Mouse (Mus musculus): ENCODE measurements at regions not wholly inside any gene's neighbourhood (a gene's known extent, or its start where the extent isn't known, plus 50 kb on each side); places are given as distances from the start of the nearest gene placed in this dataset.
"Not testable (repeated sequence)": the region's sequence is repeated elsewhere in the genome, so short reads cannot be mapped to it uniquely, and the experiment has no call there.

DNA sequence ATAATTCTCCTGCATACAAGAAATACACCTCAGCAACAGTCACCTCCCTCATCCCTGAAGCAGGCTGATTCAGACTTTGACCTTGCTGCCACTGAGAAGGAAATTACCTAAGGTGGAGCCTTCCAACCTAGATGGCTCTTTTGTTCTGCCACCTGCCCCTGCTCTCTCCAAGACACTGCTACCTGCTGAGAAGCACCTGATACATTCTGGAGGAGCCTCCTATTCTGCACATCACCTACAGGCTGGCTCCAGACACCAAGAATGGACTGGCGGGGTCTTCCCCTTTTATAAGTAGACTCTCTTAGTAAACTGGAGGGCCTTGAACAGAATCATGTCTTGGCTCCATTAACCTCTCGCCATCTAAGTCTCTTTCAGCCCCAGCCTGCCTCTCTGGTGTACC lies 1149.5 kb upstream of the 2610301B20Rik start:
- H3K4me1 ChIP-seq; H3K27me3 ChIP-seq (ENCODE audit: low read depth, poor library complexity, severe bottlenecking); H3K9me3 ChIP-seq (replicated peaks); H3K4me3 ChIP-seq; H3K27ac ChIP-seq; DNase-seq (ENCODE audit: low spot score); H3K36me3 ChIP-seq: not testable (repeated sequence)
- WGBS, result 90% methylated on average over 2 of the region's 2 CpGs

- no peaks in the 10 kb centered on the region for H3K4me1 ChIP-seq
- no peak for DNase-seq (ENCODE audit: low spot score)
- WGBS, result 82% methylated on average over 4 of the region's 4 CpGs
- no peak overlapping the region for H3K27ac ChIP-seq
- no peaks in the 10 kb centered on the region for H3K27me3 ChIP-seq (ENCODE audit: low read depth, poor library complexity, severe bottlenecking)
- no peak overlapping the region for H3K4me3 ChIP-seq
- no peaks in the 10 kb centered on the region for H3K36me3 ChIP-seq
- H3K9me3 ChIP-seq (replicated peaks), result no peaks in the 10 kb centered on the region
These were observed 1136.6 kb upstream of the 2610301B20Rik start for GRCm38 (mm10) chr4:9737691-9738090.

DNA sequence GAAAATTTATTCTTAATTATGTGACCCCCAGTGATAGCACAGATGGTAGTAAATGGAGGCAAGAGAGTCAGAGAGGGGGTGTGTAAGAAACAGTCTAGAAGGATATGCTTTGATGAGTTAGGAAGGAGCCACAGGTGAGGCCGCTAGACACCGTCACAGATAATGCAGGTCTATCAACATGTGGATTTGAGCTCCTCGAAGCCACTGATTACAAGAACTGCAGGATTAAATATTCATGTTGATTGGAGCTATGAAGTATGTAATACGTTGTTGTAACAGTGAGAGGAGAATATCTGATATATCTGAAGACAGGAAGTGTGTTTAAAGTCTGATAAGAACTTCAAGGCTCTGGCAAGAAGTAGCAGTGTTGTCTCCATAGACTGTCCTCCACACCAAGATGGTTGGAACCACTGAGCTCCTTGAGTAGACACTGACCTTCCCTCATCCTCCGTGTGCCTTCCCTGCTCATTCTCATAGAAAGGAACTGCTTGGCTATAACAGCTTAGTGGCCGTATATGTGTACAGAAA lies 1126.8 kb upstream of the 2610301B20Rik start:
- DNase-seq (ENCODE audit: low spot score), result no peak
- WGBS, result 92% methylated on average over 6 of the region's 6 CpGs
- Histone ChIP-seq H3K4me3 (no peak overlapping the region), H3K27ac (no peak overlapping the region), H3K9me3 (replicated peaks) (no peaks in the 10 kb centered on the region), H3K4me1 (no peaks in the 10 kb centered on the region), H3K36me3 (no peaks in the 10 kb centered on the region), H3K27me3 (ENCODE audit: low read depth, poor library complexity, severe bottlenecking) (no peaks in the 10 kb centered on the region)

GRCm38 (mm10) chr4:9748110-9748509 lies 1126.2 kb upstream of the 2610301B20Rik start:
- Histone ChIP-seq H3K4me3 (no peak overlapping the region), H3K27ac (no peak overlapping the region), H3K27me3 (ENCODE audit: low read depth, poor library complexity, severe bottlenecking) (no peaks in the 10 kb centered on the region), H3K9me3 (replicated peaks) (no peaks in the 10 kb centered on the region), H3K36me3 (no peaks in the 10 kb centered on the region), H3K4me1 (no peaks in the 10 kb centered on the region)
- WGBS, result 84% methylated on average over 2 of the region's 2 CpGs
- DNase-seq (ENCODE audit: low spot score), result no peak

DNA sequence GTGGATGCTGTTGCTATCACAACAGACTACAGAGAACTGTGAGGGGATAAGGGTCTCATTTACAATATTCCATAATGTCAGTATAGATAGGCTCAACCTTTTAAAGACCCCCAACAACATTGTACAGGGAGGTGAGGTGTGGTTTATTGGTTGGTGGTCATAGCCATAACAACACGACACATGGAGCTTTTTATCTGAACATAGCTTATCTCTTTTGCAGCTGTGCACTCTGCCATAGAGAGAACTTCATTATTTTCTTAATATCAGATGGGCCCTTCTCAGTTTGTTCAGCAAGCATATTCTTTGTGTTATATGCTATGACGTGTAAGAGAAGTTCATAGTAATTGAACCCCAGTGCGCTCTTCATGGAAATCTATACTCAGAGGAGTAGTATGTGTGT lies 1124.4 kb upstream of the 2610301B20Rik start:
- no peak for DNase-seq (ENCODE audit: low spot score)
- 93% methylated on average over 3 of the region's 3 CpGs for WGBS

GRCm38 (mm10) chr4:9750404-9750803 lies 1123.9 kb upstream of the 2610301B20Rik start:
- Histone ChIP-seq H3K27ac (no peak overlapping the region), H3K27me3 (ENCODE audit: low read depth, poor library complexity, severe bottlenecking) (no peaks in the 10 kb centered on the region), H3K4me3 (no peak overlapping the region), H3K36me3 (no peaks in the 10 kb centered on the region), H3K4me1 (no peaks in the 10 kb centered on the region), H3K9me3 (replicated peaks) (no peaks in the 10 kb centered on the region)
- 80% methylated on average over 4 of the region's 4 CpGs for WGBS
- DNase-seq (ENCODE audit: low spot score), result no peak

More for the DNA sequence above, 1124.4 kb upstream of the 2610301B20Rik start:
- no peaks in the 10 kb centered on the region for H3K9me3 ChIP-seq (replicated peaks)
- H3K4me1 ChIP-seq, result no peaks in the 10 kb centered on the region
- H3K36me3 ChIP-seq, result no peaks in the 10 kb centered on the region
- no peaks in the 10 kb centered on the region for H3K27me3 ChIP-seq (ENCODE audit: low read depth, poor library complexity, severe bottlenecking)
- no peak overlapping the region for H3K4me3 ChIP-seq
- H3K27ac ChIP-seq, result no peak overlapping the region

GRCm38 (mm10) chr4:9763321-9763720 lies 1111.0 kb upstream of the 2610301B20Rik start:
- H3K9me3 ChIP-seq (replicated peaks), result no peaks in the 10 kb centered on the region
- no peak overlapping the region for H3K4me3 ChIP-seq
- no peaks in the 10 kb centered on the region for H3K4me1 ChIP-seq
- no peaks in the 10 kb centered on the region for H3K36me3 ChIP-seq
- WGBS, result 86% methylated on average over 1 of the region's 1 CpGs
- H3K27me3 ChIP-seq (ENCODE audit: low read depth, poor library complexity, severe bottlenecking), result no peaks in the 10 kb centered on the region
- H3K27ac ChIP-seq, result no peak overlapping the region
- no peak for DNase-seq (ENCODE audit: low spot score)

- WGBS, result 70% methylated on average over 9 of the region's 9 CpGs
- Histone ChIP-seq H3K4me3 (peak overlapping the region; percentile 65), H3K4me1 (peaks cover 9% of the 10 kb centered on the region; the same call in 1 of the 2 replicates), H3K27me3 (ENCODE audit: low read depth, poor library complexity, severe bottlenecking) (no peaks in the 10 kb centered on the region), H3K27ac (no peak overlapping the region), H3K9me3 (replicated peaks) (no peaks in the 10 kb centered on the region), H3K36me3 (no peaks in the 10 kb centered on the region)
- DNase-seq (ENCODE audit: low spot score), result no peak
These were observed 1104.6 kb upstream of the 2610301B20Rik start for GRCm38 (mm10) chr4:9769633-9770205.

GRCm38 (mm10) chr4:9770372-9771102 lies 1103.8 kb upstream of the 2610301B20Rik start:
- H3K27me3 ChIP-seq (ENCODE audit: low read depth, poor library complexity, severe bottlenecking), result no peaks in the 10 kb centered on the region
- H3K4me3 ChIP-seq, result peak overlapping the region; percentile 65
- H3K36me3 ChIP-seq, result no peaks in the 10 kb centered on the region
- 3% methylated on average over 38 of the region's 38 CpGs for WGBS
- H3K9me3 ChIP-seq (replicated peaks), result no peaks in the 10 kb centered on the region
- H3K27ac ChIP-seq, result peak overlapping the region; percentile 92
- peak; percentile 83 for DNase-seq (ENCODE audit: low spot score)
- peaks cover 9% of the 10 kb centered on the region; the same call in 1 of the 2 replicates for H3K4me1 ChIP-seq

DNA sequence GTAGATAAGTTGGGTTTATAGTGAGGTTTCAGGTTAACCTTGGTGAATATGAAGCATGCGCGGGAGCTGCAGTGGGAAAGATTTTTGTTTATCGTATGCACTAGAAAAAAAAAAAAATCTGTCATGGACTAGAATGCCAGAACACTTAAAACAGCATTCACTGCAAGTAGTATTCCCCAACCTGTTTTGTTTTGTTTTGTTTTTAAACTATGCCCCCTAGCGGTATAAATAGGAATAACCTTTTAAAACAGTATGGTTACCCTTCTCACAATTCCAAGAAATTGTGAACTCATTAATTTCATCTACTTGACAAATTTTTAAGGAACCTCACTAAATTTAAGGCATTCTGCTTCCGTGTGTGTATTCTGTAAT lies 1103.2 kb upstream of the 2610301B20Rik start:
- Histone ChIP-seq H3K4me3 (peak overlapping the region; percentile 65), H3K27me3 (ENCODE audit: low read depth, poor library complexity, severe bottlenecking) (no peaks in the 10 kb centered on the region), H3K4me1 (peaks cover 9% of the 10 kb centered on the region; the same call in 1 of the 2 replicates), H3K36me3 (no peaks in the 10 kb centered on the region), H3K27ac (peak overlapping the region; percentile 92), H3K9me3 (replicated peaks) (no peaks in the 10 kb centered on the region)
- WGBS, result 2% methylated on average over 5 of the region's 5 CpGs
- no peak for DNase-seq (ENCODE audit: low spot score)

GRCm38 (mm10) chr4:9778391-9778790 lies 1095.9 kb upstream of the 2610301B20Rik start:
- WGBS, result 92% methylated on average over 8 of the region's 8 CpGs
- no peak overlapping the region for H3K4me3 ChIP-seq
- no peaks in the 10 kb centered on the region for H3K36me3 ChIP-seq
- DNase-seq (ENCODE audit: low spot score), result no peak
- H3K9me3 ChIP-seq (replicated peaks), result no peaks in the 10 kb centered on the region
- no peak overlapping the region for H3K27ac ChIP-seq
- no peaks in the 10 kb centered on the region for H3K4me1 ChIP-seq
- H3K27me3 ChIP-seq (ENCODE audit: low read depth, poor library complexity, severe bottlenecking), result no peaks in the 10 kb centered on the region

DNA sequence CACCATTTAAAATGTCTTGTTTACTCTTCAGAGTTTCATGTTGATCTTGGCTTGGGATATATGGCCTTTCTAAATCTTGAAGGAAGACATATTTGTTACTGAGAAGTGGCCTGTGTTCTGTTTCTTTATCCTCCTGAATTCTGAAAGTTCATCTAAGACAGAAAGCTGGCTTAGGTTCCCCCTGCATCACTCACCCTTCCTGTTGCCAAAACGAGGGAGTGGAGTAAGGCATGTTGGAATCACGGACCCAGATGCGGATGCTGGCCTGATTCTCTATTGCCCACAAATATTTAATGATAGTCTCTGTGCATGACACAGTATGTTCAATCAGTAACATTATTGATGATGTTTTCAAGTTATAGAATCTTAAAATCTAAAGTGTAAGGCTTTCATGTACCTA lies 1094.7 kb upstream of the 2610301B20Rik start:
- H3K4me1 ChIP-seq, result no peaks in the 10 kb centered on the region
- no peak overlapping the region for H3K4me3 ChIP-seq
- no peak overlapping the region for H3K27ac ChIP-seq
- WGBS, result 87% methylated on average over 3 of the region's 3 CpGs
- DNase-seq (ENCODE audit: low spot score), result no peak
- no peaks in the 10 kb centered on the region for H3K36me3 ChIP-seq
- H3K9me3 ChIP-seq (replicated peaks), result no peaks in the 10 kb centered on the region
- no peaks in the 10 kb centered on the region for H3K27me3 ChIP-seq (ENCODE audit: low read depth, poor library complexity, severe bottlenecking)

DNA sequence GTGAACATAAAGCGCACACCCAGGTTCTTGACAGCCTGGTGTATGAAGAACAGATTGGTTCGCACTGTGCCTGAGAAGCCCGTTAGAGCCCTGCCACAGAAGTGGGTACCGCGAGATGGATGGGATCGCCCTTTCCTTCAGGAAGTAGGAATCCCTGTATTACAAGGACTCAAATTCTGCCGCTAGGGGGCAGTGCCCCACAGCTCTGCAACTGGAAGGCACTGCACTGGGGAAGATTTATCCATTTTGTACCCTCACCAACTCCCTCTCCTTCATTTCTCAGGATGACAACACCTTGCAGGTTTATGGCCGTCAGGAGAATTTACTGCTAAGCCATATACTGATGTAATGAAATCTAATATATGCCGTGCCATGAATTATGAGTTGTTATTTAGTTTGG lies 1094.1 kb upstream of the 2610301B20Rik start:
- Histone ChIP-seq H3K36me3 (no peaks in the 10 kb centered on the region), H3K4me1 (no peaks in the 10 kb centered on the region), H3K9me3 (replicated peaks) (no peaks in the 10 kb centered on the region), H3K27ac (no peak overlapping the region), H3K4me3 (no peak overlapping the region), H3K27me3 (ENCODE audit: low read depth, poor library complexity, severe bottlenecking) (no peaks in the 10 kb centered on the region)
- 33% methylated on average over 9 of the region's 9 CpGs for WGBS
- DNase-seq (ENCODE audit: low spot score), result peak; percentile 83
